Mouse (Mus musculus) c-Kit-positive CD71-negative TER-119-negative erythroid progenitor cells, embryonic 14.5 days (primary cell): ENCODE data around the gene Bach2.

Source experiments
- DNase-seq: peaks from one replicate; pipeline ENCODE4 v3.0.0-alpha.2; 2013; ENCODE audit warnings: low read depth

Bach2 gene

GRCm38 (mm10) chr4:32297071-32297671 is 58.6 kb downstream of the Bach2 start:
- DNase-seq: no peak

- DNase-seq: no peak
These were observed 60.6 kb downstream of the Bach2 start for GRCm38 (mm10) chr4:32299221-32299620.

- DNase-seq: no peak
These were observed 61.4 kb downstream of the Bach2 start for GRCm38 (mm10) chr4:32299970-32300369.

GRCm38 (mm10) chr4:32302668-32303067 is 64.1 kb downstream of the Bach2 start:
- no peak for DNase-seq

- DNase-seq: no peak
These were observed 64.5 kb downstream of the Bach2 start for GRCm38 (mm10) chr4:32303076-32303475.

GRCm38 (mm10) chr4:32303674-32304073 is 65.1 kb downstream of the Bach2 start:
- DNase-seq: no peak

- DNase-seq: no peak
These were observed 65.7 kb downstream of the Bach2 start for GRCm38 (mm10) chr4:32304221-32304703.

GRCm38 (mm10) chr4:32305036-32305615 is 66.5 kb downstream of the Bach2 start:
- no peak for DNase-seq

- DNase-seq: no peak
These were observed 67.1 kb downstream of the Bach2 start for GRCm38 (mm10) chr4:32305683-32306082.

GRCm38 (mm10) chr4:32306169-32306792 is 67.7 kb downstream of the Bach2 start:
- no peak for DNase-seq

- no peak for DNase-seq
These were observed 68.6 kb downstream of the Bach2 start for GRCm38 (mm10) chr4:32307215-32307614.

- no peak for DNase-seq
These were observed 73.8 kb downstream of the Bach2 start for GRCm38 (mm10) chr4:32312171-32312946.

- DNase-seq: no peak
These were observed 76.3 kb downstream of the Bach2 start for GRCm38 (mm10) chr4:32314919-32315318.

- DNase-seq: no peak
These were observed 80.0 kb downstream of the Bach2 start for GRCm38 (mm10) chr4:32318608-32319007.

GRCm38 (mm10) chr4:32319327-32319726 is 80.7 kb downstream of the Bach2 start:
- DNase-seq: no peak

GRCm38 (mm10) chr4:32320039-32320438 is 81.4 kb downstream of the Bach2 start:
- no peak for DNase-seq

- no peak for DNase-seq
These were observed 85.5 kb downstream of the Bach2 start for GRCm38 (mm10) chr4:32324111-32324510.

- no peak for DNase-seq
These were observed 86.4 kb downstream of the Bach2 start for GRCm38 (mm10) chr4:32324967-32325366.

- no peak for DNase-seq
These were observed 87.0 kb downstream of the Bach2 start for GRCm38 (mm10) chr4:32325596-32325995.

- no peak for DNase-seq
These were observed 87.7 kb downstream of the Bach2 start for GRCm38 (mm10) chr4:32326279-32326678.

- no peak for DNase-seq
These were observed 88.3 kb downstream of the Bach2 start for GRCm38 (mm10) chr4:32326860-32327259.

GRCm38 (mm10) chr4:32327626-32328025 is 89.0 kb downstream of the Bach2 start:
- DNase-seq: no peak

- DNase-seq: no peak
These were observed 90.0 kb downstream of the Bach2 start for GRCm38 (mm10) chr4:32328561-32328960.
